Mouse (Mus musculus) heart, adult 2 months (tissue): ENCODE data around the gene Kcne3. TPM values are rescaled to one million over a fixed set of nuclear protein-coding genes. Genes with fewer than 3 reads are reported as not detected.

Experiments
- DNase-seq, 2 experiments: peaks; one replicate each; pipeline ENCODE4 v3.0.0; 2021
- H3K27ac ChIP-seq: fragments of 200-600 bp; 2 replicates; pipeline ENCODE4 v1.8.1; 2022
- H3K27me3 ChIP-seq: fragments of 200-500 bp; 2 replicates; pipeline ENCODE4 v1.6.1; 2012; ENCODE audit warnings: mild to moderate bottlenecking, low read length, inconsistent platforms, mixed read lengths; ENCODE audit not compliant: control insufficient read depth, insufficient read depth
- H3K36me3 ChIP-seq: fragments of 200-500 bp; 2 replicates; pipeline ENCODE4 v1.6.1; 2012; ENCODE audit warnings: low read length, inconsistent platforms; ENCODE audit not compliant: control insufficient read depth, insufficient read depth
- H3K4me1 ChIP-seq: fragments of 200-500 bp; 2 replicates; pipeline ENCODE4 v1.6.1; 2011; ENCODE audit warnings: low read length; ENCODE audit not compliant: control insufficient read depth, insufficient read depth
- H3K4me3 ChIP-seq: fragments of 200-600 bp; 2 replicates; pipeline ENCODE4 v1.8.1; 2022
- H3K79me2 ChIP-seq: fragments of 200-500 bp; replicated peaks from 2 replicates; pipeline ENCODE4 v1.6.1; 2012; ENCODE audit warnings: mild to moderate bottlenecking, inconsistent platforms, low read length, moderate library complexity, mixed read lengths; ENCODE audit not compliant: control insufficient read depth, insufficient read depth
- H3K9ac ChIP-seq: fragments of 200-500 bp; 2 replicates; pipeline ENCODE4 v1.6.1; 2012; ENCODE audit warnings: low read depth, mild to moderate bottlenecking, control low read depth, inconsistent platforms, low read length, mixed read lengths
- CTCF ChIP-seq: fragments of 200-600 bp; IDR thresholded peaks from 2 replicates; pipeline ENCODE4 v1.8.1; 2022; ENCODE audit warnings: antibody characterized with exemption, mild to moderate bottlenecking, moderate library complexity
- EP300 ChIP-seq: fragments of 200-500 bp; IDR thresholded peaks from 2 replicates; pipeline ENCODE4 v1.6.1; 2011; ENCODE audit warnings: low read depth, low read length, control low read depth; ENCODE audit not compliant: insufficient read depth
- POLR2A ChIP-seq: fragments of 200-500 bp; IDR thresholded peaks from 2 replicates; pipeline ENCODE4 v1.6.1; 2011; ENCODE audit warnings: mild to moderate bottlenecking, low read depth, low read length, control low read depth; ENCODE audit not compliant: insufficient read depth
- WGBS: fragments of 180-500 bp; shearing (Covaris S2); methylation state at CpG from one replicate; pipeline ENCODE4 v1.1.7; 2018; 5-methylcytosine and 5-hydroxymethylcytosine counted together
- intact Hi-C: fragments of 180-260 bp; cut with DNase I; formaldehyde crosslinking; loops from one replicate; pipeline ENCODE4 v1.15.1; 2025
- long read RNA-seq: library from polyadenylated mRNA; stranded (forward); transcript quantifications from one replicate; pipeline ENCODE4 v2.0.0, GENCODE M21; 2021
- polyA plus RNA-seq: library from polyadenylated mRNA; depleted of rRNA; stranded (reverse); fragments of >200 nt; gene quantifications from 2 replicates; pipeline ENCODE4 v1.2.3, GENCODE M21; 2012; rRNA removed
- total RNA-seq, 2 experiments: library from RNA; stranded (reverse); gene quantifications; 2 replicates each; pipeline ENCODE4 v1.2.3; 2021

The Kcne3 gene
- total RNA-seq = under 1 TPM; 0.59 to 0.94 TPM
- 2.0 and 2.2 TPM in 2 replicates for polyA plus RNA-seq
- long read RNA-seq = 0 reads

GRCm38 (mm10) chr7:100176269-100176668, at the start of gene Kcne3:
Kcne3 (plus strand) TSS chr7:100176502.
- no peak for TF ChIP-seq POLR2A
- no peak for TF ChIP-seq CTCF
- TF ChIP-seq EP300 = no peak
- Histone ChIP-seq H3K4me1 (peaks cover 1% of the 10 kb centered on the region; the same call in 1 of the 2 replicates), H3K36me3 (no peaks in the 10 kb centered on the region), H3K4me3 (no peak within 1 kb of the TSS), H3K27me3 (peaks cover 3% of the 10 kb centered on the region; the same call in 1 of the 2 replicates), H3K27ac (no peak within 1 kb of the TSS), H3K79me2 (no peaks in the 10 kb centered on the region), H3K9ac (no peak within 1 kb of the TSS)
- intact Hi-C loops = no loop called here
- DNase-seq = no peak
- WGBS = 72% methylated on average over 3 of the region's 3 CpGs

GRCm38 (mm10) chr7:100126514-100126913, 49.8 kb upstream of the Kcne3 start:
- Histone ChIP-seq H3K4me1 (0 out of 2 replicates have a peak, but pooled peaks cover 3% of the 10 kb centered on the region), H3K4me3 (no peak overlapping the region), H3K27me3 (no peaks in the 10 kb centered on the region), H3K36me3 (no peaks in the 10 kb centered on the region), H3K9ac (no peak overlapping the region), H3K79me2 (no peaks in the 10 kb centered on the region), H3K27ac (no peak overlapping the region)
- WGBS = 88% methylated on average over 7 of the region's 7 CpGs
- TF ChIP-seq POLR2A (no peak), CTCF (no peak), EP300 (no peak)
- intact Hi-C loops = loop anchor here (10.0 kb wide), 1 partner anchor 238 kb away; no protein-coding TSS in a partner anchor
- DNase-seq = no peak

GRCm38 (mm10) chr7:100128262-100129041, 47.9 kb upstream of the Kcne3 start:
- no peaks in the 10 kb centered on the region for H3K27me3 ChIP-seq
- no peak for DNase-seq
- no peaks in the 10 kb centered on the region for H3K36me3 ChIP-seq
- 74% methylated on average over 7 of the region's 7 CpGs for WGBS
- no peaks in the 10 kb centered on the region for H3K79me2 ChIP-seq
- no peak for TF ChIP-seq EP300
- TF ChIP-seq CTCF = no peak
- no peak for TF ChIP-seq POLR2A
- 0 out of 2 replicates have a peak, but pooled peaks cover 3% of the 10 kb centered on the region for H3K4me1 ChIP-seq
- no peak overlapping the region for H3K4me3 ChIP-seq
- H3K27ac ChIP-seq = no peak overlapping the region
- no peak overlapping the region for H3K9ac ChIP-seq
- intact Hi-C loops = loop anchor here (10.0 kb wide), 1 partner anchor 236 kb away; no protein-coding TSS in a partner anchor

GRCm38 (mm10) chr7:100130592-100130991, 45.7 kb upstream of the Kcne3 start:
- DNase-seq = no peak
- no peak overlapping the region for H3K9ac ChIP-seq
- H3K4me1 ChIP-seq = no peaks in the 10 kb centered on the region
- TF ChIP-seq CTCF = no peak
- no peak for TF ChIP-seq EP300
- no peak for TF ChIP-seq POLR2A
- H3K27ac ChIP-seq = no peak overlapping the region
- H3K4me3 ChIP-seq = no peak overlapping the region
- intact Hi-C loops = no loop called here
- no peaks in the 10 kb centered on the region for H3K79me2 ChIP-seq
- no peaks in the 10 kb centered on the region for H3K27me3 ChIP-seq
- 78% methylated on average over 6 of the region's 6 CpGs for WGBS
- H3K36me3 ChIP-seq = no peaks in the 10 kb centered on the region

- no peaks in the 10 kb centered on the region for H3K79me2 ChIP-seq
- H3K4me3 ChIP-seq = no peak overlapping the region
- no peak for DNase-seq
- H3K36me3 ChIP-seq = no peaks in the 10 kb centered on the region
- no peak overlapping the region for H3K9ac ChIP-seq
- 85% methylated on average over 1 of the region's 1 CpGs for WGBS
- intact Hi-C loops = no loop called here
- no peak overlapping the region for H3K27ac ChIP-seq
- TF ChIP-seq POLR2A (no peak), CTCF (no peak), EP300 (no peak)
- H3K4me1 ChIP-seq = no peaks in the 10 kb centered on the region
- H3K27me3 ChIP-seq = no peaks in the 10 kb centered on the region
Measured at GRCm38 (mm10) chr7:100132379-100132778, 43.9 kb upstream of the Kcne3 start.

GRCm38 (mm10) chr7:100137038-100137437, 39.3 kb upstream of the Kcne3 start:
- DNase-seq = peak in 1 of 2 experiments; percentile 15
- Histone ChIP-seq H3K27ac (no peak overlapping the region), H3K4me1 (no peaks in the 10 kb centered on the region), H3K9ac (no peak overlapping the region), H3K4me3 (no peak overlapping the region), H3K36me3 (no peaks in the 10 kb centered on the region), H3K27me3 (no peaks in the 10 kb centered on the region), H3K79me2 (no peaks in the 10 kb centered on the region)
- WGBS = 40% methylated on average over 9 of the region's 9 CpGs
- intact Hi-C loops = no loop called here
- TF ChIP-seq POLR2A = no peak
- no peak for TF ChIP-seq CTCF
- no peak for TF ChIP-seq EP300
